Mouse (Mus musculus) erythroblast, embryonic 14.5 days (primary cell): ENCODE measurements around the gene Ccnf.

Experiments used
- GATA1 ChIP-seq: IDR thresholded peaks from 2 replicates; pipeline ENCODE4 v1.6.1; 2012; ENCODE audit warnings: low read length, inconsistent platforms, mixed read lengths
- TAL1 ChIP-seq: IDR thresholded peaks from 3 replicates; pipeline ENCODE4 v1.6.1; 2012; ENCODE audit warnings: low read length, inconsistent platforms, mixed read lengths

GRCm38 (mm10) chr17:24206451-24207351 lies 44.6 kb downstream of the Ccnf start:
- no peak for TF ChIP-seq TAL1
- peak; percentile 78 for TF ChIP-seq GATA1
